Mouse (Mus musculus): ENCODE measurements at regions not wholly inside any gene's neighbourhood (a gene's known extent, or its start where the extent isn't known, plus 50 kb on each side); places are given as distances from the start of the nearest gene placed in this dataset.
A peak's percentile ranks its signal among the peaks of the same experiment; 100 is the strongest.

DNA sequence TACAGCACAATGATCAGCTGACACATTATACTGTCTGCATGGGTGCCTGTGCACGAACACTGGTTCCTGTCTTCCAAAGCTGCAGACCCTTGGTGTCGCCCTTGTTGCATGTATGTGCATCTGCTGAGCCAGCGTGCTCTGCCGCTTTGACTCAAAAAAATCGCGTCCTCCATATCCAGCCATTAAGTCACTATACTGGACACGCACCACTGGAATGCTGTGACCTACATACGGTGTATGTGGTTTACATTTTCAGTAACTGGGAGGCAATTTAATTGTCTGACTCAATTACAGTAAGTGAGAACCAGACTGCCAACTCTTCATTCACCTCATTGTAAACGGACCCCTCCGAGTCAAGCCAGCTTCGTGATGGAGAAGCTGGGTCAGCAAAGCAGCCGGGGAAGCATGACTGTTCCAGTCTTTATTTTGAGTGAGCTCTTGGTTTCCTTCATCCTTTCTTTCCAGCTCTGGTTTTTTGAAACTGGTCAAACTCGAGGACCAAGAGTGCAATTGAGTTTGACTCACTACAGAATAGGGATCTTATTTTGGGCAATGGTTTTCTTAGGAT is 448.9 kb downstream of the Col12a1 start:
- no peak overlapping the region for H3K4me3 ChIP-seq (replicated peaks; ENCODE audit: low read length)
- 86% methylated on average over 13 of the region's 13 CpGs for WGBS
- ATAC-seq (ENCODE audit: low FRiP score) = peak; percentile 24; the same call in 1 of the 2 replicates
- H3K4me2 ChIP-seq (replicated peaks) = no peak overlapping the region
- H3K9ac ChIP-seq = no peak overlapping the region
- H3K36me3 ChIP-seq (replicated peaks; ENCODE audit: control insufficient read depth, insufficient read depth) = no peaks in the 10 kb centered on the region
- DNase-seq (ENCODE audit: low spot score) = no peak
- H3K4me1 ChIP-seq (replicated peaks; ENCODE audit: control insufficient read depth, insufficient read depth, low read length) = no peaks in the 10 kb centered on the region
- no peaks in the 10 kb centered on the region for H3K9me3 ChIP-seq (ENCODE audit: control insufficient read depth, low read length)
- no peaks in the 10 kb centered on the region for H3K27me3 ChIP-seq (ENCODE audit: control insufficient read depth, insufficient read depth, low read length)
- no peak overlapping the region for H3K27ac ChIP-seq

DNA sequence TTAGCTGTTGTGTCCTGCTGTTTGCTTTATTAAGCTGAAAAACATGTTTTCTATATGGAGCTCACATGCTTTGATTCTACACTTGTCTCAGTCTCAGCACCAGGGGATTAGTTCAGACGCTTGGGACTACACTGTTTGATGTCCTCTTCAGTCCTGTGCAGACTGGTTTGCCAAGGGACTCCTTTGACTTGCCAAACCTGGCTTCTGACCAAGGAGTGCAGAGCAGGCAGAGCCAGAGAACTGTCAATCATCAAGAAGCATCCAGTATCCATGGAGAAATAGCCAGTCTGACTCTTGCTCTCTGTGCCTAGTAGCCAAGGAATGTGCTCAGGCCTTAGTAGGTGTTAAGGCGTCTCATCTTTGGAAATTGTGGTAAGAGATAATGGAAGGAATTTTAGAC is 448.4 kb downstream of the Col12a1 start:
- DNase-seq (ENCODE audit: low spot score) (peak; percentile 70), ATAC-seq (ENCODE audit: low FRiP score) (peak; percentile 89)
- 73% methylated on average over 2 of the region's 2 CpGs for WGBS
- Histone ChIP-seq H3K4me3 (replicated peaks; ENCODE audit: low read length) (no peak overlapping the region), H3K36me3 (replicated peaks; ENCODE audit: control insufficient read depth, insufficient read depth) (no peaks in the 10 kb centered on the region), H3K4me2 (replicated peaks) (no peak overlapping the region), H3K27ac (no peak overlapping the region), H3K4me1 (replicated peaks; ENCODE audit: control insufficient read depth, insufficient read depth, low read length) (no peaks in the 10 kb centered on the region), H3K9ac (no peak overlapping the region), H3K9me3 (ENCODE audit: control insufficient read depth, low read length) (no peaks in the 10 kb centered on the region), H3K27me3 (ENCODE audit: control insufficient read depth, insufficient read depth, low read length) (no peaks in the 10 kb centered on the region)

- H3K4me3 ChIP-seq (replicated peaks; ENCODE audit: low read length) = no peak overlapping the region
- no peaks in the 10 kb centered on the region for H3K9me3 ChIP-seq (ENCODE audit: control insufficient read depth, low read length)
- no peaks in the 10 kb centered on the region for H3K36me3 ChIP-seq (replicated peaks; ENCODE audit: control insufficient read depth, insufficient read depth)
- H3K9ac ChIP-seq = no peak overlapping the region
- DNase-seq (ENCODE audit: low spot score) (no peak), ATAC-seq (ENCODE audit: low FRiP score) (no peak)
- no peaks in the 10 kb centered on the region for H3K4me1 ChIP-seq (replicated peaks; ENCODE audit: control insufficient read depth, insufficient read depth, low read length)
- no peak overlapping the region for H3K27ac ChIP-seq
- no peaks in the 10 kb centered on the region for H3K27me3 ChIP-seq (ENCODE audit: control insufficient read depth, insufficient read depth, low read length)
- no peak overlapping the region for H3K4me2 ChIP-seq (replicated peaks)
- WGBS = 89% methylated on average over 3 of the region's 3 CpGs
Measured at GRCm38 (mm10) chr9:79287849-79288248, 430.8 kb downstream of the Col12a1 start.

DNA sequence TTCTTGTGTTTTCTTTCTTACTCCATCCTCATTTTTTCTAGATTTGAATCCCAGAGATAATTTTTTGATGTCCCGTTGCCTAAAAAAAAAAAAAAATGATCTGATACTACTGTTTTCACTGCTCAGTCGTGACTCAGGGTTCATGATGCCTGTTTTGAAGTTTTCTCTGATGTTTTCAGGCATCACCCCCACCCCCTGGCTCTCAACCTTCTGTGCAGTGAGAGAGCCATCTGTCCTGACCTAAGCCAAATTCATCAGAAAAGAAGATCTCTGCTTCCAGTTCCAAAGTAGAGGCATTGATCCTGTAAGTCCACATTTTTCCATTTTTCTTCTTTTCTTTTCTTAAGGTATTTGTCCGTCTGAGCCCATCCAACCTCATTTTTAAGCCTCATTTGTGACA is 423.3 kb downstream of the Col12a1 start:
- Histone ChIP-seq H3K27ac (no peak overlapping the region), H3K27me3 (ENCODE audit: control insufficient read depth, insufficient read depth, low read length) (no peaks in the 10 kb centered on the region), H3K9me3 (ENCODE audit: control insufficient read depth, low read length) (no peaks in the 10 kb centered on the region), H3K4me2 (replicated peaks) (no peak overlapping the region), H3K4me1 (replicated peaks; ENCODE audit: control insufficient read depth, insufficient read depth, low read length) (no peaks in the 10 kb centered on the region), H3K9ac (no peak overlapping the region), H3K4me3 (replicated peaks; ENCODE audit: low read length) (no peak overlapping the region), H3K36me3 (replicated peaks; ENCODE audit: control insufficient read depth, insufficient read depth) (no peaks in the 10 kb centered on the region)
- ATAC-seq (ENCODE audit: low FRiP score) = no peak
- DNase-seq (ENCODE audit: low spot score) = no peak
- 83% methylated on average over 3 of the region's 3 CpGs for WGBS

- no peak overlapping the region for H3K9ac ChIP-seq
- H3K9me3 ChIP-seq (ENCODE audit: control insufficient read depth, low read length) = no peaks in the 10 kb centered on the region
- H3K4me2 ChIP-seq (replicated peaks) = no peak overlapping the region
- no peaks in the 10 kb centered on the region for H3K36me3 ChIP-seq (replicated peaks; ENCODE audit: control insufficient read depth, insufficient read depth)
- H3K4me1 ChIP-seq (replicated peaks; ENCODE audit: control insufficient read depth, insufficient read depth, low read length) = no peaks in the 10 kb centered on the region
- peak; percentile 30 for DNase-seq (ENCODE audit: low spot score)
- no peak overlapping the region for H3K4me3 ChIP-seq (replicated peaks; ENCODE audit: low read length)
- H3K27me3 ChIP-seq (ENCODE audit: control insufficient read depth, insufficient read depth, low read length) = no peaks in the 10 kb centered on the region
- no peak overlapping the region for H3K27ac ChIP-seq
- 77% methylated on average over 3 of the region's 3 CpGs for WGBS
- no peak for ATAC-seq (ENCODE audit: low FRiP score)
Measured at GRCm38 (mm10) chr9:79301580-79301979, 417.1 kb downstream of the Col12a1 start.

DNA sequence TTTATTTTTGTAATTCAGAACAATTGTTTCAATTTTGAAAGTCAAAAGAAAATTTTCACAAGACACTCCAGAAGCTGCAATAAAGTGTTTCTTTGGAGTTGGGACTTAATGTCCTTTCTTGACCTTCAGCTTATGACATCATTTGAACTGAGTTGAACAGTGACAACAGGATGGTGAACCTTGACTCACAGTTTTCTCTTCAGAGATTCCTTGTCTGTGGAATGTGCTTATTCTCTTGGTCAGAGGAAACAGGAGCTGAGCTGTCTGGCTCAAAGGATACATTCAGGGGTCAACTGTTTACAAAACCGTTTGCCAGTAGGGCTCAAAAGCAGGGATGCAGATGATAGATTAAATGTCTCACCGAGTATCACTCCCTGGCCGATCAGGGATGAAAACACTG is 408.0 kb downstream of the Col12a1 start:
- 72% methylated on average over 3 of the region's 3 CpGs for WGBS
- DNase-seq (ENCODE audit: low spot score) (no peak), ATAC-seq (ENCODE audit: low FRiP score) (no peak)
- no peak overlapping the region for H3K9ac ChIP-seq
- no peaks in the 10 kb centered on the region for H3K9me3 ChIP-seq (ENCODE audit: control insufficient read depth, low read length)
- H3K27me3 ChIP-seq (ENCODE audit: control insufficient read depth, insufficient read depth, low read length) = no peaks in the 10 kb centered on the region
- H3K4me3 ChIP-seq (replicated peaks; ENCODE audit: low read length) = no peak overlapping the region
- H3K36me3 ChIP-seq (replicated peaks; ENCODE audit: control insufficient read depth, insufficient read depth) = no peaks in the 10 kb centered on the region
- no peak overlapping the region for H3K27ac ChIP-seq
- H3K4me2 ChIP-seq (replicated peaks) = no peak overlapping the region
- H3K4me1 ChIP-seq (replicated peaks; ENCODE audit: control insufficient read depth, insufficient read depth, low read length) = no peaks in the 10 kb centered on the region

DNA sequence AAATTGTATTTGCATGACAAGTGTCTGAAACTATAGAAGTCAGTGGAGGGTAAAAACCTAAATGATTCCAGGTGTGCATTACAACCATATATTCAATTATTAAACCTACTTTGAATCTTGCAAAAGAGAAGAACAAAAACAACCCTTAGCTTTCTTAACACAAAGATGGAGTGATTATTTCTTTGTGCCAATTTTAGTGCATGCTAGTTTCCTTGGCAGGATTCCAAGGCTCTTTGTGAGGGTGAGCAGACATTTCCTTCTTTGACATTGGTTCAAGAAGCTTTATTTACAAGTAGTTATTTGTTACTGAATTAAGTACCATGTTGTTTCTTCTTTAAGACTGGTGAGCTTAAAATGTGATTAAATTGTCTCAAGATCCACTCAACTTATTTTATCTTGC is 401.2 kb downstream of the Col12a1 start:
- Histone ChIP-seq H3K4me1 (replicated peaks; ENCODE audit: control insufficient read depth, insufficient read depth, low read length) (no peaks in the 10 kb centered on the region), H3K27ac (no peak overlapping the region), H3K9ac (no peak overlapping the region), H3K9me3 (ENCODE audit: control insufficient read depth, low read length) (no peaks in the 10 kb centered on the region), H3K4me2 (replicated peaks) (no peak overlapping the region), H3K4me3 (replicated peaks; ENCODE audit: low read length) (no peak overlapping the region), H3K36me3 (replicated peaks; ENCODE audit: control insufficient read depth, insufficient read depth) (no peaks in the 10 kb centered on the region), H3K27me3 (ENCODE audit: control insufficient read depth, insufficient read depth, low read length) (no peaks in the 10 kb centered on the region)
- ATAC-seq (ENCODE audit: low FRiP score) (no peak), DNase-seq (ENCODE audit: low spot score) (peak; percentile 35)

DNA sequence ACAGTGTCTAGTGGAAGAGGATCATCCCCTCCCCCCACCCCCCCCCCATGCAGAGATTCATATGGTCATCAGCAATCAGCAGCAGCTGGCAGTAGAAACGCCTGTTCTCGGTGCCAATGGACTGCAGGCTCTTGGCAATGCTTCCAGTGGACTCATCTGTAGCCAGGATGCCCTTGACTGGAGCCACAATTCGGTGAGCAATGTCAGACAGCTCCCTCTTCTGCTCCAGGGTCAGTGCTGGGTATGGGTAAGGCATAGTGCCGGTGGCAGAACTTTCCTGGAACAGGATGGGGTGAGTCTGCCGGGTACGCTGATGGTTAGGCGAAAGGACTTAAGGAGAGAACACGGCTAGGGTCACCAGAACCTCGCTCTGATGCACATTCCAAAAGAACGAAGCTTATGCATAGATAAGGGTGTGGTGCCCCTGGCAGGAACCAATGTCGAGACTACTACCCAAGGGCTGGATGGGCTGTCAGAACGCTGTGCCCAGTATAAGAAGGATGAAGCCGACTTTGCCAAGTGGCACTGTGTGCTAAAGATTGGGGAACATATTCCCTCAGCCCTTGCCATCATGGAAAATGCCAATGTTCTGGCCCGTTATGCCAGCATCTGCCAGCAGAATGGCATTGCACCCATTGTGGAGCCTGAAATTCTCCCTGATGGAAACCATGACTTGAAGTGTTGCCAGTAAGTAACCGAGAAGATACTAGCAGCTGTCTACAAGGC is 372.1 kb downstream of the Col12a1 start:
- DNase-seq (ENCODE audit: low spot score) = no peak
- no peak for ATAC-seq (ENCODE audit: low FRiP score)
- no peaks in the 10 kb centered on the region for H3K4me1 ChIP-seq (replicated peaks; ENCODE audit: control insufficient read depth, insufficient read depth, low read length)
- WGBS = 86% methylated on average over 15 of the region's 15 CpGs
- H3K27ac ChIP-seq = no peak overlapping the region
- no peak overlapping the region for H3K4me3 ChIP-seq (replicated peaks; ENCODE audit: low read length)
- H3K9ac ChIP-seq = no peak overlapping the region
- no peaks in the 10 kb centered on the region for H3K27me3 ChIP-seq (ENCODE audit: control insufficient read depth, insufficient read depth, low read length)
- H3K9me3 ChIP-seq (ENCODE audit: control insufficient read depth, low read length) = no peaks in the 10 kb centered on the region
- H3K36me3 ChIP-seq (replicated peaks; ENCODE audit: control insufficient read depth, insufficient read depth) = no peaks in the 10 kb centered on the region
- H3K4me2 ChIP-seq (replicated peaks) = no peak overlapping the region

DNA sequence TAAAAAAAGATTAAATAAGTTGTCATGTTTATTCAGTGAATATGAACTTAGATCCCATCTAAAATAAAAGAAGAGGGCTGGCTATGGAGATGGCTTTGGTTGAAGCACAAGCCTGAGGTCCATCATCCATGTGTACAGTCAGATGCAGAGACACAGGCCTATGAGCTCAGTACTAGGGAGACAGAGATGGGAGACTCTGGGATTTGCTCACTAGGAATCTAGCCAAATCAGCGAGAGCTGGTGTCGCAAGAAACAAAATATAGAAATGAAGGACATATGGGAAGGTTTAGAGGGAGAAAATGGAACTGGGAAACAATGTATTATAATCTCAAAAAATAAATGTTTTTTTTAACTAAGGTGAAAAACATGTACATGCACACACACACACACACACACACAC is 326.6 kb downstream of the Col12a1 start:
- Histone ChIP-seq H3K4me1 (replicated peaks; ENCODE audit: control insufficient read depth, insufficient read depth, low read length) (no peaks in the 10 kb centered on the region), H3K9ac (no peak overlapping the region)
- DNase-seq (ENCODE audit: low spot score) = no peak

GRCm38 (mm10) chr9:79414989-79415388 is 303.6 kb downstream of the Col12a1 start:
- no peak overlapping the region for H3K4me3 ChIP-seq (replicated peaks; ENCODE audit: low read length)
- H3K9ac ChIP-seq = no peak overlapping the region
- no peak overlapping the region for H3K27ac ChIP-seq
- H3K9me3 ChIP-seq (ENCODE audit: control insufficient read depth, low read length) = no peaks in the 10 kb centered on the region
- DNase-seq (ENCODE audit: low spot score) (no peak), ATAC-seq (ENCODE audit: low FRiP score) (no peak)
- no peaks in the 10 kb centered on the region for H3K27me3 ChIP-seq (ENCODE audit: control insufficient read depth, insufficient read depth, low read length)
- no peaks in the 10 kb centered on the region for H3K4me1 ChIP-seq (replicated peaks; ENCODE audit: control insufficient read depth, insufficient read depth, low read length)
- no peak overlapping the region for H3K4me2 ChIP-seq (replicated peaks)
- H3K36me3 ChIP-seq (replicated peaks; ENCODE audit: control insufficient read depth, insufficient read depth) = no peaks in the 10 kb centered on the region

More for the DNA sequence above, 326.6 kb downstream of the Col12a1 start:
- no peak overlapping the region for H3K4me3 ChIP-seq (replicated peaks; ENCODE audit: low read length)
- 92% methylated on average over 2 of the region's 2 CpGs for WGBS
- H3K27ac ChIP-seq = no peak overlapping the region
- H3K9me3 ChIP-seq (ENCODE audit: control insufficient read depth, low read length) = no peaks in the 10 kb centered on the region
- H3K36me3 ChIP-seq (replicated peaks; ENCODE audit: control insufficient read depth, insufficient read depth) = no peaks in the 10 kb centered on the region
- no peak overlapping the region for H3K4me2 ChIP-seq (replicated peaks)
- ATAC-seq (ENCODE audit: low FRiP score) = no peak
- no peaks in the 10 kb centered on the region for H3K27me3 ChIP-seq (ENCODE audit: control insufficient read depth, insufficient read depth, low read length)
